Mouse (Mus musculus): ENCODE results near the gene Dpy19l2. TPM values are rescaled to one million over a fixed set of nuclear protein-coding genes. Genes with fewer than 3 reads are reported as not detected.

Gene Dpy19l2
- polyA plus RNA-seq, 1 experiment from 2014 or later = 0.17 TPM

- Histone ChIP-seq H3K36me3 (replicated peaks; ENCODE audit: control insufficient read depth, insufficient read depth, low read depth, low read length) (no peaks in the 10 kb centered on the region), H3K9me3 (replicated peaks; ENCODE audit: control insufficient read depth, low read length) (no peaks in the 10 kb centered on the region)
Observed at GRCm38 (mm10) chr9:24514078-24514469, 182.0 kb downstream of the Dpy19l2 start.

GRCm38 (mm10) chr9:24513290-24514077 is 182.6 kb downstream of the Dpy19l2 start:
- H3K9ac ChIP-seq (replicated peaks; ENCODE audit: low read length) = no peak overlapping the region
- H3K27me3 ChIP-seq (ENCODE audit: control insufficient read depth, insufficient read depth, low read length) = no peaks in the 10 kb centered on the region
- no peaks in the 10 kb centered on the region for H3K4me1 ChIP-seq (ENCODE audit: control insufficient read depth, insufficient read depth, low read length)
- no peak overlapping the region for H3K4me2 ChIP-seq (ENCODE audit: low read depth, low read length)
- no peaks in the 10 kb centered on the region for H3K36me3 ChIP-seq (replicated peaks; ENCODE audit: control insufficient read depth, insufficient read depth, low read depth, low read length)
- no peak for ATAC-seq (replicated peaks; ENCODE audit: insufficient number of reproducible peaks, low FRiP score, low TSS enrichment, low read depth)
- 78% methylated on average over 9 of the region's 9 CpGs for WGBS
- no peaks in the 10 kb centered on the region for H3K9me3 ChIP-seq (replicated peaks; ENCODE audit: control insufficient read depth, low read length)
- DNase-seq (ENCODE audit: low spot score) = no peak
- no peak overlapping the region for H3K27ac ChIP-seq (replicated peaks; ENCODE audit: low read depth, low read length)
- H3K4me3 ChIP-seq (ENCODE audit: low read depth, low read length) = no peak overlapping the region

More at GRCm38 (mm10) chr9:24514078-24514469, 182.0 kb downstream of the Dpy19l2 start:
- no peak overlapping the region for H3K4me3 ChIP-seq (ENCODE audit: low read depth, low read length)
- no peak overlapping the region for H3K4me2 ChIP-seq (ENCODE audit: low read depth, low read length)
- H3K4me1 ChIP-seq (ENCODE audit: control insufficient read depth, insufficient read depth, low read length) = no peaks in the 10 kb centered on the region
- WGBS = 71% methylated on average over 5 of the region's 5 CpGs
- ATAC-seq (replicated peaks; ENCODE audit: insufficient number of reproducible peaks, low FRiP score, low TSS enrichment, low read depth) (no peak), DNase-seq (ENCODE audit: low spot score) (no peak)
- no peaks in the 10 kb centered on the region for H3K27me3 ChIP-seq (ENCODE audit: control insufficient read depth, insufficient read depth, low read length)
- H3K27ac ChIP-seq (replicated peaks; ENCODE audit: low read depth, low read length) = no peak overlapping the region
- H3K9ac ChIP-seq (replicated peaks; ENCODE audit: low read length) = no peak overlapping the region

DNA sequence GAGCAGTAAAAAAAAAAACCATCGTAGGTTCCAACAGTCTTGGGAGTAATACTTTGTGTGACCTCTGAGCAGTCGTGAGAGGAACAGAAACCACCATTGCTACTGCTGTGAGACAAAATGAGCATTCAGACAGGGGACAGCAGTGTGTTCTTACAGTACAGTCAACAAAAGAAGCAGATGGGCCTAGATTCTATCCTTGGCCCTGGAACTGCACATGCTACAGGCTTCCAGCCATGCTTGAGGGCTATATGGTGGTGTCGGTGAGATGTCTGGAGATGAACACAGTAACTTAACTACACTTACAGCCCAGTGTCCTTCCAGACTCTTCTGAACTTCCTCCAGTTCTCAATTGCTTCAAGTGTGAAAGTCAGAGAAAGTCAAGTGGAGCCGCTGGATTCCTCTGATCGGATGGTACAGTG is 184.0 kb downstream of the Dpy19l2 start:
- 90% methylated on average over 5 of the region's 5 CpGs for WGBS
- Histone ChIP-seq H3K4me3 (ENCODE audit: low read depth, low read length) (no peak overlapping the region), H3K27me3 (ENCODE audit: control insufficient read depth, insufficient read depth, low read length) (no peaks in the 10 kb centered on the region), H3K4me1 (ENCODE audit: control insufficient read depth, insufficient read depth, low read length) (no peaks in the 10 kb centered on the region), H3K36me3 (replicated peaks; ENCODE audit: control insufficient read depth, insufficient read depth, low read depth, low read length) (no peaks in the 10 kb centered on the region), H3K4me2 (ENCODE audit: low read depth, low read length) (no peak overlapping the region), H3K9ac (replicated peaks; ENCODE audit: low read length) (no peak overlapping the region), H3K27ac (replicated peaks; ENCODE audit: low read depth, low read length) (no peak overlapping the region), H3K9me3 (replicated peaks; ENCODE audit: control insufficient read depth, low read length) (no peaks in the 10 kb centered on the region)
- ATAC-seq (replicated peaks; ENCODE audit: insufficient number of reproducible peaks, low FRiP score, low TSS enrichment, low read depth) = no peak
- no peak for DNase-seq (ENCODE audit: low spot score)

DNA sequence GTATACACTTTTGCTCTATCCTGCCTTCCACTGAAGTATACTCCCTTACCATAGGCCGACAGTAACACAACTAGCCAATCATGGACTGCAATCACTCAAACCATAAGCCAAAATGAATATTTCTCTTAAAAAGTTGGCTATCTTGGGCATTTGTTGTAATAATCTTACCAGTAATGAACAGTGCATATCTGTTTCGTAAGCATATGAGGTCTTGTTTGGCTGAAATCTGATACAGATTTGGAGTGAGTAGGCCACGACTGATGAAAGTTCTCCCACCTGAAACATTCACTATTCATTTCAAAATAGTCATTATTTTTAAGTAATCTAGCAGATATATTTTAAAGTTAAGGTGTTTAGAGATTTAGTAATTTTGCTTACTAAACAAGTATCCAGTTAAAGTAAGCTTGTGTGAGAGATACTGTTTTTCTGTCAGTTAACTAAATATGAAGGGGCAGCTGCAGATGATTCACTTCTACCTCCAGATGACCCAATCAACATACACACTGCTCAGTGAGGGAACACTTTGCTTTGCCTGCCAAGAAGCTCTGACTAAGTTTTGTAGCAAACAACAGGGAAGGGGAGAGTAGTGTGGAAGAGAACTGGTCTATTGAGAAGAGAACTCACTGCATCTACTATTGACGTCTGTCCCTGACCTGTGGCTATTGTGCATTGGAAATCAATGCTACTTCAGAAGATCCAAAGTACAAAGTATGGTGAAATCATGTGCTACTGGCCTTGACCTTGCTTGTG is 184.5 kb downstream of the Dpy19l2 start:
- no peaks in the 10 kb centered on the region for H3K27me3 ChIP-seq (ENCODE audit: control insufficient read depth, insufficient read depth, low read length)
- no peak overlapping the region for H3K4me2 ChIP-seq (ENCODE audit: low read depth, low read length)
- H3K4me1 ChIP-seq (ENCODE audit: control insufficient read depth, insufficient read depth, low read length) = no peaks in the 10 kb centered on the region
- WGBS = 83% methylated on average over 4 of the region's 4 CpGs
- H3K4me3 ChIP-seq (ENCODE audit: low read depth, low read length) = no peak overlapping the region
- ATAC-seq (replicated peaks; ENCODE audit: insufficient number of reproducible peaks, low FRiP score, low TSS enrichment, low read depth) (no peak), DNase-seq (ENCODE audit: low spot score) (no peak)
- no peak overlapping the region for H3K27ac ChIP-seq (replicated peaks; ENCODE audit: low read depth, low read length)
- no peaks in the 10 kb centered on the region for H3K9me3 ChIP-seq (replicated peaks; ENCODE audit: control insufficient read depth, low read length)
- H3K36me3 ChIP-seq (replicated peaks; ENCODE audit: control insufficient read depth, insufficient read depth, low read depth, low read length) = no peaks in the 10 kb centered on the region
- no peak overlapping the region for H3K9ac ChIP-seq (replicated peaks; ENCODE audit: low read length)

GRCm38 (mm10) chr9:24508880-24509279 is 187.2 kb downstream of the Dpy19l2 start:
- 89% methylated on average over 4 of the region's 4 CpGs for whole genome bisulfite sequencing
- no peak overlapping the region for H3K4me3 ChIP-seq (ENCODE audit: low read depth, low read length)
- no peak for DNase-seq (ENCODE audit: low spot score)
- no peak for ATAC-seq (replicated peaks; ENCODE audit: insufficient number of reproducible peaks, low FRiP score, low TSS enrichment, low read depth)
- H3K27me3 ChIP-seq (ENCODE audit: control insufficient read depth, insufficient read depth, low read length) = no peaks in the 10 kb centered on the region
- no peaks in the 10 kb centered on the region for H3K36me3 ChIP-seq (replicated peaks; ENCODE audit: control insufficient read depth, insufficient read depth, low read depth, low read length)
- no peak overlapping the region for H3K27ac ChIP-seq (replicated peaks; ENCODE audit: low read depth, low read length)
- no peaks in the 10 kb centered on the region for H3K9me3 ChIP-seq (replicated peaks; ENCODE audit: control insufficient read depth, low read length)
- H3K4me2 ChIP-seq (ENCODE audit: low read depth, low read length) = no peak overlapping the region
- no peaks in the 10 kb centered on the region for H3K4me1 ChIP-seq (ENCODE audit: control insufficient read depth, insufficient read depth, low read length)
- no peak overlapping the region for H3K9ac ChIP-seq (replicated peaks; ENCODE audit: low read length)

Other genes starting within 250 kb of the Dpy19l2 start
- 15.6 and 23.4 TPM in 2 replicates for gene Dpy19l1, start 193.2 kb downstream of the Dpy19l2 start, polyA plus RNA-seq (2014; fragmentation: Nextera tagmentation; extraction: Ambion mirVana)
- not detected in 2 replicates for gene Cypt4, start 71.1 kb downstream of the Dpy19l2 start, polyA plus RNA-seq (2014; fragmentation: Nextera tagmentation; extraction: Ambion mirVana)
- 0.84 and 0.85 TPM in 2 replicates for gene Tbx20, start 78.0 kb upstream of the Dpy19l2 start, polyA plus RNA-seq (2014; fragmentation: Nextera tagmentation; extraction: Ambion mirVana)

Data from embryonic facial prominence, embryonic 11.5 days (tissue).